Mouse (Mus musculus) megakaryocyte progenitor cell, adult 5-6 weeks (primary cell): ENCODE measurements around the gene Slc9a1. TPM values are rescaled to one million over a fixed set of nuclear protein-coding genes. Genes with fewer than 3 reads are reported as not detected.
A peak's percentile ranks its signal among the peaks of the same experiment; 100 is the strongest.

ENCODE experiments used
- ATAC-seq: replicated peaks from 2 replicates; pipeline ENCODE4 v1.8.0; 2016; ENCODE audit warnings: mild to moderate bottlenecking, moderate TSS enrichment, inconsistent platforms; ENCODE audit not compliant: poor library complexity
- total RNA-seq, 2 experiments: library from RNA; stranded (forward) in 1 of 2; stranded (reverse) in 1 of 2; fragments of 157-497, 149-512 nt in 1 of 2; fragments of 200-1000 nt in 1 of 2; gene quantifications; 2 replicates each; pipeline versions ENCODE4 v1.2.3 to v1.2.4; 2015 to 2017

The Slc9a1 gene
- total RNA-seq, 2 experiments from 2014 or later = 6.3 to 15.1 TPM

DNA sequence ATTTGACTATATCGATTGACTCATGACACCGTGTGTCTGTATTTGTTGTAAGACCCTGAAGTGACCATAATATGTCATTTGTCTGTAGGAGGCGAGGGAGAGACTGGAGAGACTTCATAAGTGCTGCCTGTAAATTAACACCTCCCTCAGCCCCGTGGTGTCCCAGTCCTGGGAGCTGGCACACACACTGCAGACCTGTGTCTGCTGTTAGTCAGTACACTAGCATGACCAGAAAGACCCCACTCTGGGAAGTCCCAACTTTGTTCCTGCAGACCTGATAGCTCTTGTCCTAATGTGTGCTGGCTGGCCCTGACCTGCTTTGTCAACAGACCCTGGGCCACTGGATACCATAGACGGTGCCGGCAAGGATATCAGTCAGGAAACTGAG, 2.8 kb downstream of the Slc9a1 start:
- no peak for ATAC-seq

DNA sequence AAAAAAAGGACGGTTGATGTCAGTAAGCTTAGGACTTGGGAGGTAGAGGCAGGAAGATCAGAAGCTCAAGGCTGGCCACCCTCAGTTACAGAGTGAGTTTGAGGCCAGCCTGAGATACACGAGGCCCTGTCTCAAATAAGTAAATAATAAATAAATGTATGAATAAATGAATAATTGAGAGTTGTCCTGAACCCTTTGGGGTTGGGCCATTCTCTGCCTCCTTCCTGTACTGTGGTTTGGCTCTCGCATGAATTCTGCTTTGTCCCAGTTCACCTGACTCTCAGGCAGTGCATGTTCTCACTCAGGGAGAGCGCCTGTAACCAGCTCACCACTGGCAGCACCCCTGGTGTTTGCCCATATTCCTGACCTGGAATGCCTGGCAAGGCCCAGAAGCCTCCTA, 4.5 kb downstream of the Slc9a1 start:
- no peak for ATAC-seq

DNA sequence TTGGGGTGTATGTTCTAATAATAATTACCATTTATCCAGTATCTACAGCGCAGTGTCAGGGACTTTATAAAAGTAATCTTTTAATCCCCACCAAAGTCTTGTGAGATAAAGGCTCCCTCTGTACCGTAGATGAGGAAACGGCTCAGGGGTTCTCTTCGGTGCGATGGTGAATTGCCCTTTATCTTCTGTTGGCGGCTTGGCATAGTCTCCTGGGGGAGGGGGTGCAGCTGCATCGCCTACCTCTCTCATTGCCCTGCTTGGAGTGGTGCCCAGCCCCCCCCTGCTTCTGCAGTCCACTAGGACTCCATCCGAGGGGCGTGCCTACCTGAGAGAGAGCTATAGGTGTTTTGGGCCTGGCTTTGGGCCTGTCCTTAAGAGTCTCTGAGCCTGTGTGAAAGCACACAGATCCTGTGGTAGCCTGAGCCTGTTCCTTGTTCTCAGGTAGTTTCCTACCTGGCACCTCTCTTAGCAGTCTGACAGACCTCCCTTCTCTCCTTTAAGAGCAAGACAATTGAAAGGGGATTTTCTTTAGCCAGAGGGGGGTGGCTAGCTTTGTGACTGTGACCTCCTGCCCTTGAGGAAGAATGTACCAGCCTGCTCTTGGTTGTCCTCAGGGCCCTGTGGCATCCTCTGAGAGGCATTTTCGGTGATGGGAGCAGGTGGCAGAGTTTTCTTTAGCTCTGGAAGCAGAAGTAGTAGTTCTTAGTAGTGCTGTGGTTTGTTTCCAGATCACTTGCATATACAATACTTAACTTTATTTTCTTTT, 6.5 kb downstream of the Slc9a1 start:
- ATAC-seq = peak; percentile 29

DNA sequence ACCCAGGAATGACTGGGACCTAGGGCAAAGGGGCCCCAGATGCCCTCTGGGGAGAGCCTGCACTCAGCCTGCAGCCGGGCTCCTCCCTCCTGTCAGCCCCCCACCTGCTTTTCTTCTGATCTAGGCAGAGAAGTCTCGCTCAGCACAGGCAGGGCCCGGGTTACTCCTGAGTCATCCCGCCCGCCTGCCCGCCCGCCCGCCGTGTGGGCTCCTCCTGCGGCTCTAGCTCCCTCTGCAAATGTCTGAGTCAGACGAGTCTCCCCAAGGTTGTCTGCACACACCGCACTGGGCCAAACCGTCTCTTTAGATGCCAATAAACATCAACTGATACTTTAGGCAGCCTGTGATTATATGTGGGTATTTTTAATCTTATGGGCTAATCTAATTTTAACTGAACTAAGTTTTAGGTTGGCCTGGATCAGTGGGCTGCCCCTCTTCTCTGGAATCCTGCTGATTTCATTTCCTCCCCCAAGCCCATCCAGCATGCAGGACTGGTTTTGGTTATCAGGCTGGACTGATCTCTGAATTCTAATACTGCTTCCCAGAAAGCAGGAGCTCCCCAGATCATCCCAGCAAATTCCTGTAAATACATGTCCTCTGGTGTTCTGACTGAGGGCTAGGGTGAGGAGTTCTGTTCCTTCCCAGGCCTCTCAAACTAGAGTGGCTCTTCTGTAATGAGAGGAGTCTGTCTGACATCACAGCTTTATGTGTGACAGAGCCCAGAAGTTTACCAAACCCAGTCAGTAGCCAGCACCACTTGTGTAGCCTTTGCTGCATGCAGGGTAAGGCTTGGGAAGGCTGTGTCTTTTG, 8.9 kb downstream of the Slc9a1 start:
- ATAC-seq = peak; percentile 62

DNA sequence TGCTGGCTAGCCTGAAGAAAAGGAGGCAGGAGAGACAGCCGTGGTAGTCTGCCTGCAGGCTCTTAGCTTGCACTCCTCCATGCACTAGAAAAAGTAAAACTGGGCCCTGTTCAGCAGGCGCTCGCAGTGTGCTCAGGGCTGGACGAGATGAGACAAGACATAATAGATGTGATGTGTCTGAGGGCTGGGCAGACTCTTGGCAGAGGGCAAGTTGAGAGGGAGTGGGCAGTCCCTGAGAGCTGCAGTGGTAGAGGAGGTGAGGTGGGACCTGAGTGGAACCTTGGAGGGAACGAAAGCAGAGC, 9.5 kb downstream of the Slc9a1 start:
- no peak for ATAC-seq

DNA sequence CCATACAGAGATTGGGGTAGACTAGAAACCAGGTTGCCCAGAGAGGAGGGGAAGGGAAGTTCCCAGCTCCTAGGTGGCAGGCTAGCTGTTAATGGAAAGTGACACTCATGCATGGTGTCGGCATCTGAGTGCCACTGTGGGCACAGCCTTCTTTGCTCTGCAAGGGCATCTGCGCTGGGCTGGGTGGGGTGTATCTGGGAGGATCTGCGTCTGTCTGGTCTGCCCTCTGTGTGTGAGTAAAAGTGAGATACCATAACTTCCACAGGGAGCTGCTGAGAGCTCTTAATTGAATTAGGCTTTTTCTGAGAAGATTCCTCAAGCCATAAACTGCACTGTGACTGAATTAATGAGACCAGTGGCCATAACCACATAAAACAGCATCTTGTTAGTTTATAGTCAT, 10.4 kb downstream of the Slc9a1 start:
- peak; percentile 69 for ATAC-seq

DNA sequence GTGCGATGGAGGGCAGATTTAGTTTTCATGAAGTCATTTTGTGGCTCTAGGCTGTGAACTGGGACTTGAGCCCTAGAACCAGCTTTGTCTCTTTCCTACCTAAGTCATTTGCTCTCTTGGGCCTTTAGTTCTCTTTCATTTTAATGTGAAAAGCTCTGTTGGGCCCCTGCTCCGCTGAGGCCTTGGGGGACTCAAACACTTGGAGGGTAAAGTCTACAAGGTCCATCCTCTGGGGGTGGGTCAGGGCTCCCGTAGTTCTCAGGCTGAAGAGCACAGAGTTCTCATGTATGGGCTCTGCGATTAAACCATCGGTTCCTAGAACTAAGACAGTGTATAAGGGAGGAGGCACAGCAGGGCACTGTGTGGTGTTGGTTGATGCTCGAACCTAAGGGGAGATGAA, 11.0 kb downstream of the Slc9a1 start:
- ATAC-seq = no peak

DNA sequence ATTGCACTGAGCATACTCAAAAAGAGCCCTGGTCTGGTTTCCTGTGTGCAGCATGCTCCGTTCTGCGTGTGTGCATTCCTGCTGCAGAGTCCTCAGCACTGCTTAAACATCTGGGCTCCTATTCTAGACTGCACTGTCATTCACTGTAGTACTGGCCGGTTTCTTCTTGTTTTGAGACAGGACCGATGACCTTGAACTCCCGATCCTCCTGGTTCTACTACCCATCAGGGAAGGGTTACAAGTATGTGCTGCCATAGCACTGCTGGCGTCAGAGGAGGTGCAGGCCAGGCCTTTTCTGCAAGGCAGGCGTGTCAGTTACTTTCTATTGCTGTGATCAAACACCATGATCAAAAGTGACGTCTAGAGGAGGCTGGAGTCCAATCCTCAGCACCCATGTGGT, 11.6 kb downstream of the Slc9a1 start:
- ATAC-seq = no peak

DNA sequence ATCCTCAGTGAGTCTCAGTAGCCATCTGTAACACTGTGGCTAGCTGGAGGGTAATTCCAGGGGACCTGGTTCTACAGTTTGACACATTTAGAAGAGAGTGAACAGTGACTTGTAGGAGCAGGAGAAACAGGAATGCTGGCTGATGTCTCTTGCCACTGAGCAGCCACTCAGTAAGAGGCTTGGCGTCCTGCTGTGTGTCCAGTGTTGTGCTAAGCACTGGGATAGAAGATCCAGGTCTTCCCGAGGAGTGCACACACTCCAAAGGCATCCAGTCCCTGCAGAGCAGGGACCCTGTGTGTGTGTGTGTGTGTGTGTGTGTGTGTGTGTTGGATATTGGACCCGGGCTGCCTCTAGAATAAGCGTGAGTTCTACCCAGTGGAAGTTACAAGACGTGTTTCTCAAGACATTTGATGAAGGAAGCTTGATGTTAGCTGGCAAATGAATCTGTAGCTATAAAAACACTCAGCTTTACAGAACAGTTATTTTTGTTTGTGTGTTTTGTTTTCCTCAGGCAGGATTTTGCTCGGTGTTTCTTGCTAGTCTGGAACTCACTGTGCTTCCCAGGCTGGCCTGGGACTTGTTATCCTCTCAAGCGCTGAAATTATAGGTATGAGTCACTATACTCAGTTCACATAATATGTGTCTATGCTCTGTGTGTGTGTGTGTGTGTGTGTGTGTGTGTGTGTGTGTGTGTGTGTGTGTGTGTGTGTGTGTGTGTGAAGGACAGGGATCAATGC, 16.7 kb downstream of the Slc9a1 start:
- ATAC-seq = no peak

DNA sequence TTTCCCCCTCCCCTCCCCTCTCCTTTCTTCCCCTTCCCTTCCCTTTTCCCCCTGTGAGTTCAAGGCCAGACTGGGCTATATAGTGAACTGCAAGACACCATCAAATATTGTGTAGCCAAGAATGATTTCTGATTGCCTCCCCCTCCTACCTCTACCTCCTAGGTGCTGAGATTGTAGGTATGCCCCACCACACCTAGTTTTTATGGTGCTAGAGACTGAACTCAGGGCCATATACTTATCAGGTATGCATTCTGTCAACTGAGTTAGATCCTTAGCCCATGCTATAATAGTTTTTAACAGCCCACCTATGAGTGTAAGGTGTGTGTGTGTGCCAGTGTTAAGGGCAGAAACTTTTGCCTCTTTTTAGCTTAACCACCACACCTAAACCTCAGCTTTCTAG, 17.5 kb downstream of the Slc9a1 start:
- ATAC-seq = no peak

DNA sequence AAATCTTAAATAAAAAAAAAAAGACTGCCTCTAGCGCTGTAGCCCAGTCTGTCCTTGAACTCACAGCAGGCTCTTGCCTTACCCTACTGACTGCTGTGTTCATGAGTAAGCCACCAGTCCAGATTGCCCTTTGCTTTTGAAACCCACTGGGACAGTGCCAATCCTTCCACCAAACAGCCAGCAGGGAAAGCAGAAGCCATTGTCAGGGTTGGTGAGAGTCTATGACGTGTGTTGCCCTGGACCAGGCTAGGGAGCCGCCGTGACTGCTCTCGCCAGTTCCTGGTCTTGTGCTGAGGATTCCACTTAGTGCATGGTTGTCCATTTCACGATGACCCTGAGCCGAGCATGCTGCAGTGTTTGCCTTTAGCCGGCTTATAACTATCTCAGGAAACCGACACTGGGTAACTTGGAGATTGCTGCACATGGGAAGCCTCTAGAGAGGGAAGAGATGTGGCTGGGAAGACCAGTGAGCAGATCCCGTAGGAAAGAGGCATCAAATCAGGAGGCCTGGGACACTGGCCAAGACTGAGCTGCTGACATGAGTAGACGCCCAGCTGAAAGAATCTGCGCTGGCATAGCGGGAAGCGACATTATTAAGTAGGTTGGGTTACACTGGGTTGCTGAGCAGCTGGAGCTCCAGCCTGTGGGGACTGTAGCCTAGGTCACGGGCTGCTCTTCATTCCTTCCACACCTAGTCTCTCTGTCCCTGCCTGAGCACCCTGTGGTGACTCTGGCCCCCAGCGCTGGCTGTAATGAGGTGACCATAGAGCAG, 19.5 kb downstream of the Slc9a1 start:
- no peak for ATAC-seq

DNA sequence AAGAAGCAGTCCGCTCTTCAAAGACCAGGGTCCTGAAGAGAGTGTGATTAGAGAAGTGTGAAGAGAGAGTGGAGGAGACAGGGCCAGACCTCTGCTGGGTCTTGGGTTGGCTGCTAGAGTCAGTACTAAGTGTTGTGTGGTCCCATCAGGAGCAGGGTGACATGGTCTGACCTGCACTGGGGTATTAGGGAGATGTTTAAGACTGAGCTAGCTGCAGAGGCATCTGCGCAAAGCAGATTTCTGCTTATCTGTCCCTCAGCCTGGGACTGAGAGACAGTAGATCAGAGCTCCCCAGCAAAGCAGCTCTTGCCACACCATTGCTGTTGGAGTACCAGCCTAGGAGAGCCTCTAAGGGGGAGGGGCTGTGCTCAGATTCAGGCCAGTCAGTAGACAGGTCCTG, 20.5 kb downstream of the Slc9a1 start:
- ATAC-seq = peak; percentile 84

DNA sequence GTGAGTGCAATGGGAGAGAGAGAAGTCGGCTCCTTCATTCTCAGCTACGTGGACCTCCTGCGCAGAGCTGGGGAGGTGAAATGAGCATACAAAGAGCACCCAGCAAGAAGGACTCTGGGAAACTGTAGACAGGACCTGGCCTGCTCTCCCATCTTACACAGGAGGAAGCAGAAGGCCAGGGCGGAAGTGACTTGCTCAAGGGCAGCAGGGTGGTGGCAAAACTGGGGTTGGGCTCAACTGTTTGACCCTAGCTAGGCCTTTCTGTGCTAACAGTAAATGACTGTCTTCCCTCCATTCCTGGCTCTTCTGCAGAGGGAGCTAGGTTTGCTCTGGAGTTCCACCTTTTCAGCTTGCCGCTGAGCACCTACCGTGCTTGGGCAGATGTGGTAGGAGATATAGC, 21.1 kb downstream of the Slc9a1 start:
- peak; percentile 29; the same call in 1 of the 2 replicates for ATAC-seq

DNA sequence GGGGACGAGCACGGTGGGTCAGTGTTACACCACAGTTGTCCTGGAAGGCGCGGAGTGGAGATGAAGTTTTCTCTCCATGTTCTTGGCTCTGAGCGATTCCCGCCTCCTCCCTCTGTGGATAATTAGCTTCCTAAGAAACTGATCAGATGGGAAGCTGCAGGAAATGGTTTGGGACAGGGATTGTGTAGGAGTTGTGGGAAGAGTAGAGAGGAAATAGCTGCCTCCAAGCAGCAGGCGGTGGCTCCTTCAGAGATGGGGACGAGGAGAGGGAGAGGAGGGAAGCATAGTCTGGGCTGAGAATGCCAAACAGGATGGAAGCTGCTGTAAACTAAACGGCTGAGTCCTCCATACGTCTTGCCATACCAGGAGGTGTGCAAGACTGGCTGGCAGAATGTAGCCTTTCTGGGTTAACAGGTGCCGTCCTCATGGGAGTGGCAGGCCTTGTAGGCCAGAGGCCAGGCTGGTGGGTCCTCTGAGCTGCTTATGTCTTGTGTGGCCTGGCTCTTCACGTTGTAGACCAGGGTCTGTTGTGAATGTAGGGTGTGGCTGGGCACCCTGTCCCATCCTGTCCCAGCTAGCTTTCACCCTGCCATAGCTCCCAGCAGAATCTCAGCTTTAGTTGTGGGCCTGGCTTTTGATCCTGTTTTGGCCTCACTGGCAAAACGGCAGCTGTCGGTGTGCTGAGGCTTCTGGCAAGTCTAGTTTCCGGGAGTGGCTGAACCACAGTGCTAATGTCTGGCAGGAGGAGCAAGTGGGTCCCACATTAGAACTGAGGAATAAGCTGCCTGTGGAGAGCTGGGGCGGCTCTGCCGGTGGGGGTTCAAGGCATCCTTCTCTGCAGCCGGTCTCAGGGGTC, 21.9 kb downstream of the Slc9a1 start:
- ATAC-seq = no peak

DNA sequence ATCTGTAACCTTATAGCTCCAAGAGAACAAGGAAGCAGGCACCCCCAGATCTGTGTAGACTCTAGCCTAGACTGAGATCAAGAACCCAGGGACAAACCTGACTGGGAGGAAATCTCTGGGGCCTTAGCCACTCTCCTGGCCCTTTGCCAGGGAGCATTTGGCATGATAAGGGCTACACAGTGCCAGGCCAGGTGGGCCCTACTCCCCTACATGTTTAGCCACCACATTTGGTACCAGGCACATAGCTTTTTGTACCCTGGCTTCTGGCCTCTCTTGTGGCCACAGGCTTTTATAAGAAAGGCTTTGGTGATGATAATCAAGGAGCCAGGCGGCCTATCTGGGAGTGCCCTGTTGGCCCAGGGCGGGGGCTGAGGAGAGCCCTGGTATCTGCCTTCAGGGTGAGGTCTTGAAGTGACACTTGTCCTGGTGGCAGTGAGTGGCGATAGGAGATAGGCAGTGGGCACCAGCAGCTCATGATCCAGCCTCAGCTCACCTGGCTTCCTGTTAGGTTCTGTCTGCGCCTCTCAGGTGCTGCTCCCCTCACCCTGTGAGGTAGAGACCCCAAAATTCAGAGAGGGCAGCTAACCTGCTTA, 25.6 kb downstream of the Slc9a1 start:
- ATAC-seq = peak; percentile 75

DNA sequence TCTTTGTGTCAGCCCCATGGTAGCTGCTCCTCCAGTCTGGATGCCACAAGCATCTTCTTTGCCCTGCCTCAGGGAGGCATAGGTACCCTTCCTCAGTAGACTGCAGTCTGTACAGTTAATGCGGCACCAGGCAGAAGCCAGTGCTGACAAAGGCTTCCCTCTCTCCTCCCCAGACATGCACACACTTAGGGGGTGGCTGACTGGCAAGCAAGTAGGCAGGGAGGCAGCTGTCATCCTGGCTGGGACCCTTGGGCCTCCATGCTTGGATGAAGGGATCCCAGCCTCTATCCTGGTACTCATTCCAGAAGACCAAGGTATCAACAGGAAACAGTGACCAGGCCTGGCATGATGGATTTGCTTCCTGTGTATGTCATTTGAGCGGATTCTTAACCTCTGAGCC, 26.6 kb downstream of the Slc9a1 start:
- ATAC-seq = no peak

DNA sequence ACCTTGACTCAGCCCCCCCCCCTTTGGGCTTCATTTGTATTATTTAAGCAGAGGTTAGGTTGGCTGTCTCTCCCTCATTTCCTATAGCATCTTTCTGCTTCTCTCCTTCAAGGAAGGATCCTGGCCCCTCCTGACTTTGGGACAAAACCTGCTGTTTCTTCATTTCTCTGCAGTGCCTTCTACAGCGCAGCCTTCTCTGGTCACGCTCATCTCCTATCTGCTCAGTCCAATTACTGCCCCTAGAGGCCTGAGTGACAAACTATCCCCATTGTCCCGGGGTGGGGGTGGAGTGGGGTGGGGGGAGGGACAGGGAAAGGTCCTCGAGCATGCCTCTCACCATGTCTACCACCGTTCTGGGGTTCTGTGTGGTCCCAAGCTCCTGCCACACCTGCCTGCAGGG, 27.8 kb downstream of the Slc9a1 start:
- ATAC-seq = no peak

DNA sequence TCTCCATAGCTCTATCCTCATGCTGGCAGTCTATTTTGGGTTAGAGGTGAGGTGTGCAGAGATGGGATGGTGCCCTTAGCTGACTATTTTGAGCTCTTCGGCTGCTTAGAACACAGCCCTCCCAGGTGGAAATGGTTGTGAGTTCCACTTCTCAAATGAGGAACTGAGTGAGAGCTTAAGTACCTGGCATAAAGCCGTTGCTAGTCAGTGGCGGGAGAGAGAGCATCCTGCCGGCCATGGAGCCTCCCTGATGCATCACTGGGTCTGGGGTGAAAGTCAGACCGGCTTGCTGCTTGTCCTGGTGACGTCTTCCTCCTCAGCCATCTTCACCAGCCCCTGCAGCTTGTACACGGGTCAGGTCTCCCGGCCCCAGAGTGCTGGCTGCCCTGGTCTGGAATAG, 28.5 kb downstream of the Slc9a1 start:
- no peak for ATAC-seq

DNA sequence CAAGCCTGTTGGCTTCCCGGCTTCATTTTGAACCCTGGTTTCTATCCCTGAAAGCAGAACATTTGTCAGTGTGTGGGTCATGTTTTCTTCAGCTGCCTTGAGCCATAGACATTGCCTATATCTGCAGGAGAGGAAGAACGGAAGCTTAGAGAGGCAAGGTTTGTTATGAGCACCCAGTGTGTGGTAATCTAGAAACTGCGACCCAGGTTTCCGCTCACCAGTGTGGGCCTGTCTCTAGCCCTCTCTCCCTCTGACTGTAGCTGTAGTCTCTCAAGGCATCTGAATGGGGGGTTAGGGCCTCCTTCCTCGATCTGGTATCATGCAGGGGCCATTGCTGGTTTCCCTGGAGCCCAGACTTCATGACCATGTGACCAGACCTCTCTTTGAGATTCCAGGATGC, 29.1 kb downstream of the Slc9a1 start:
- ATAC-seq = no peak

DNA sequence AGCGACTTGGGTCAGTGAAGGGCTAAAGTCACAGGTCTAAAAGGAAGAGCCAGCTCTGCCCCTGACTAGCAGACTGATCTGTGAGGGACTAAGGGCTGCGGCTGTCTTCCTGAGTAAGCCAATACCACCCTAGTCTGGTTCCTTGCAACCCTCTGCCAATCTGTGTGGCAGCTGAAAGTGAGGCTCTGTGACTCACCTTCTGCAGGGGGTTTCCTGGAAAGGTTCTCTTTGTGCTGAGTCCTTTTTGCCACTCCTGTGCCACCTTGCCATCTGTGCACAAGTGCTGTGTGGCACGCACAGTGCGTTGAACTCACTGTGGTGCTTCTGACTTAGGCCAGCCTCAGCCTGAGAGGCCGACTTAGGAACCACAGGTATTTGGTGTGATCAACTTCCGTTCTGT, 30.0 kb downstream of the Slc9a1 start:
- ATAC-seq = no peak
